Mouse (Mus musculus) layer of hippocampus, adult 9-11 months (tissue): ENCODE results near the gene Dnah12.

Experiments used
- DNase-seq: peaks from one replicate; pipeline ENCODE4 v3.0.0; 2022

Gene Dnah12

GRCm38 (mm10) chr14:26724898-26725297, 31.8 kb downstream of the Dnah12 start:
- DNase-seq = no peak

DNA sequence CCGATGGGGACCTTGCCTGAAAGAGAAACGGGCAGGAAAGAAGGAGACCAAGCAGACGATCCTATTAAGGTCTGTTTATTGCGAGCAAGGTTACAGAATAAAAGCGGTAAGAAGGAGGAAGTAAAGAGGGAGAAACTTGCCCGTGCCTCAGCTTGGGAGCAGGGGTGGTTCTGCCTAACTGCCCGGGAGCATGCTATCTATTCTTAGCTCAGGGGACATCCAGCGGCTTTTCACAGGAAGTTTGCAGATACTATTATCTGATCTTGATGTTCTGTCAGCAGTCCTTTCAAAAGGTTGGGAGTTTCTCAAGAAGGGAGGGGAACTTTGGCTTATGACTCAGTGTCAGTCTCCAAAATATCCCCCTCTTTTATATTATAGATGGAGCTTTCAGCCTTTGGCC, 65.5 kb downstream of the Dnah12 start:
- DNase-seq = peak; percentile 4

GRCm38 (mm10) chr14:26764827-26765226, 71.8 kb downstream of the Dnah12 start:
- DNase-seq = peak; percentile 2

DNA sequence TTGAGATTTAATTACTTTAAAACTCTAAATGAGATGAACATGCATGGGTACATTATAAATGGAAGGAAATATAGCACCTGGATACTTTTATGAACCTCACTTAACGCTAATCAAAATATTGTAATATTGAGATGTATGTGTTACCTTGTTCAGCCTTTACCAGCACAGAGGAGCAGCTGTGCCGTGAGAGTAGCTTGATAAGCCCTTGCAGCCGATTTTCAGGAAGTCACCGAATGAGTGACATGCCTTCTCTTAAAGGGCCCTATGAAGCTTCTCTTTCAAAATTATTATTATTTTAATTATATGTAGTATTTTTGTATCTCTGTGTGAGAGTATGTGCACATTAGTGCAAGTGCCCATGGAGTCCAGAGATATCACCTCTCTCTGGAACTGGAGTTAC, 75.1 kb downstream of the Dnah12 start:
- no peak for DNase-seq

- DNase-seq = no peak
Measured at GRCm38 (mm10) chr14:26773536-26773935, 80.5 kb downstream of the Dnah12 start.

DNA sequence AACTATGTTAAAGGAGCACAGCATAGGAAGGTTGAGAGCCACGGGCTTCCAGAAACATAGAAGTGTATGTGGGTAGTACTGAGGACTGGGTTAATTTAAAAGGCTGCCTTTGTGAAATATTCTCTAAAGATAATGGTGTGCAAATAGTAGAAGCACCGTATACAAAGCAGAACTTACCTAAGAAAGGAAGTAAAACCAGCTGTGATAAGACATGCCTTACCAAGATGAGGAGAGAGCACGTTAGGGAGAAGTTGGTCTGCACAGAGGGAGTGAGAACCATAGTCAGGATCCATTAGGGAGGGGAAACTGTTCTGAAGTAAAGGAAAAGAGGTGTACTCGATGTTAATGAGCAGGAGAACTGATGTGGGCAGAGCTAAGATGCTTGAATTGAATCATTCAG, 90.7 kb downstream of the Dnah12 start:
- no peak for DNase-seq

DNA sequence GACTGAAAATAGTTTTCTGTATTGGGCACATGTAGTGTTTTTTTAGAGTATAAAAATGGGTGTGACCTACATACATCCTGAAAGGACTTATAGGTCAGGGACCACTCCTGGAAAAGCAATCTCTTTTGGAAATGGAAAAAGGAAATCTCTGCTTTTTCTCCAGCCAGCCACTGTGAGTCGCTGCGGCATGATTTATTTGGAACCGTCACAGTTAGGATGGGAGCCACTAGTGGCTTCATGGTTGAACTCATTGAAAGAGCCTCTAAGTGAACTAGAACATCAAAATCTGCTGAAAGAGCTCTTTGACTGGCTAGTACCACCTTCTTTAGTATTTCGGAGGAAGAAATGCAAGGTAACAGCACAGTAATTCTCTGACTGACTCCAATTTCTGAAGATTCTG, 92.6 kb downstream of the Dnah12 start:
- DNase-seq = no peak

DNA sequence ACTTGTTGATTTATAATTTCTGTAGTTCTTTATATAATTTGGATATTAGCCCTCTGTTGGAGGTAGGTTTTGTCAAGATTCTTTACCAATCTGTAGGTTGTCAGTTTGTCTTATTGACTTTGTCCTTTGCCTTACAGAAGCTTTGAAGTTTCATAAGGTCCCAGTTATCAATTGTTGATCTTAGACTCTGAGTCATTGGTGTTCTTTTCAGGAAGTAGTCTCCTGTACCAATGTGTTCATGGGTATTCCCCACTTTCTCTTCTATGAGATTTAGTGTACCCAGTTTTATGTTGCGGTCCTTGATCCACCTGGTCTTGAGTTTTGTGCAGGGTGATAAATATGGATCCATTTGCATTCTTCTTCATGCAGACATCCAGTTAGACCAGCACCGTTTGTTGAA, 101.4 kb downstream of the Dnah12 start:
- no peak for DNase-seq

DNA sequence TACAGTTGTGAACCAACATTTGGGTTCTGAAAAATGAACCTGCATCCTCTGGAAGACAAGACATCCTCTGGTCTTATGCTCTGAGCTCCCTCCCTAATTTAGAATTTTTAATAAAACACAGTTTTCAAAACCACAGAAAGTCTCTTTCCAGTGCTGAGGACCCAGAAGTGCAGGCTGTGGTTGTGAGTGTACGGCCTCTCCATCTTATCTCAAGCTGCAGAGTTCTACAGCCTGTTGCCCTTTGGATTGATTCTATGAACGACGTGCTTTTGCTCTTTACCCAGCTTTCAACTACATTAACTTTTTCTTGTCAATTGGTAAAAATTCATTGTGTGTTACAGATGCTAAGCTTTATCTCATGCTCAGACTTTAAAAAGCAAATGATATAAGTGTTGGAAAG, 105.3 kb downstream of the Dnah12 start:
- no peak for DNase-seq

GRCm38 (mm10) chr14:26799286-26799685, 106.2 kb downstream of the Dnah12 start:
- DNase-seq = no peak

- DNase-seq = no peak
Measured at GRCm38 (mm10) chr14:26805500-26805899, 112.4 kb downstream of the Dnah12 start.

GRCm38 (mm10) chr14:26812734-26813133, 119.7 kb downstream of the Dnah12 start:
- no peak for DNase-seq

DNA sequence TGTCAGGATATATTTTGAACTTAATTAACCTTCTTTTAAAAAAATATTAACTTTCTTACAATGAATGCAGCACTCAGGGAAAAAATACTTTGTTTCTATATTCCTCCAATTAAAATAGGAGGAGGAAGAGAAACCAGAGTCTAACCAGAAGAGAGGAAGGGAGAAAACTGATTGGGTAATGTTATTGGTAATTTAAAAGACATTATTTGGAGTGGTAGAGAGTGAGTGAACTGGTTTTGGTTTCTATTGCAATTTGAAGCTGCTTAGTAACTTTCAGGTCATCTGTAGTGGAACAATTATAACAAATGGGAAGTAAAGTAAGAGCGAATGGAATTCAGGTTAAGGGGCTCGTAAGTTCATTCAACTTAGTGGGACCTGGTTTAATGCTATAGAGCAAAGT, 120.8 kb downstream of the Dnah12 start:
- DNase-seq = no peak

DNA sequence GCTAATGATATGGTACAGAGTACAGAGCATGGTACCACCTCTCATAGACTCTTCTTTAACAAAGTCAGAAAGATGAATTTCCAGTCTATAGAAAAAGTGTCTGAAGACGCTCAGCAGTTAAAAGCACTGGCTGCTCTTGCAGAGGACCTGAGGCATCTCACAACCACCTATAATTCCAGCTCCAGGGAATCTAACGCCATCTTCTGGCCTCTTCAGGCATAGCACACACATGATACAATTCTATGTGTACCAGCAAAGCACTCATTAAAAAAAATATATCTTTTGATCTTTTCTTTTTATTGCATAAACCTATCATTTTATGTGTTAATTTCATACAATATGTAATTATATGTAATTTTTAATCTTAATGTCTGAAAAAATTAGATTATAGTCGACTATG, 121.8 kb downstream of the Dnah12 start:
- no peak for DNase-seq

GRCm38 (mm10) chr14:26816785-26817184, 123.7 kb downstream of the Dnah12 start:
- no peak for DNase-seq

- DNase-seq = no peak
Measured at GRCm38 (mm10) chr14:26826020-26826419, 132.9 kb downstream of the Dnah12 start.

DNA sequence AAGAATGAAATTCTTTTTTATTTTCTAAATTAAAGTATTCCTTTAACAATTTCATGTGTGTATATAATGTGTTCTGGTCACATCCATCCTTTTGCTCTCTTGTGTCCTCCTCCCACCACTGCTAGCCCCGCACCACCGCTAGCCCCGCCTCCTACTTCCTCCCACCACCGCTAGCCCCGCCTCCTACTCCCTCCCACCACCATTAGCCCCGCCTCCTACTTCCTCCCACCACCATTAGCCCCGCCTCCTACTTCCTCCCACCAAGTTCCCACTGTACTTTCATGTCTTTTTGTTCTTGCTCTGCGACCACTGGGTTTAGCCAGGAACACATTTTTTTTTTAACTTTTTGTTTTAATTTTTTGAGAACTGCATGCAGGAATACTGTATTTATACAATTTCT, 160.0 kb downstream of the Dnah12 start:
- no peak for DNase-seq

GRCm38 (mm10) chr14:26854066-26854465, 161.0 kb downstream of the Dnah12 start:
- DNase-seq = no peak

- DNase-seq = no peak
Measured at GRCm38 (mm10) chr14:26858364-26858763, 165.3 kb downstream of the Dnah12 start.

GRCm38 (mm10) chr14:26859024-26859423, 165.9 kb downstream of the Dnah12 start:
- no peak for DNase-seq

GRCm38 (mm10) chr14:26867356-26867755, 174.3 kb downstream of the Dnah12 start:
- no peak for DNase-seq

DNA sequence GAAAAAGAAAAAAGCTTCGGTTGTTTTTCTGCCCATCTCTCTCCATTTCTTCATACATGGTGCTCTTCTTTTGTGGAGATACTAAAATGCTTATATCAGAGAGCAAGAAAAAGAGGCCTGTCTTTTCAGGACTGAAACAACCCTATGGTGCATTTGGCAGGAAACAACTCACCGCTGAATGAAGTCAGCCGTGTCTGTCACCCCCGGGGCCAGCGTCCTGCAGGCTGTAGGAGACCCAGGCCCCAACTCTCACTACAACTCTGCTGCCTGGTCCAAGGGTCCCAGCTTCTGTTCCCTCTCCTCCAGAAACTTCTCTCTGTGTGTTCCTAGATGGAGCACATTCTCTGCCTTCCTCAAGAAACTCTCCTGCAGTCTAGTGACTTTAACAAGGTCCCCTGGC, 175.2 kb downstream of the Dnah12 start:
- no peak for DNase-seq

GRCm38 (mm10) chr14:26878756-26879155, 185.7 kb downstream of the Dnah12 start:
- DNase-seq = no peak

GRCm38 (mm10) chr14:26879976-26880375, 186.9 kb downstream of the Dnah12 start:
- DNase-seq = no peak

DNA sequence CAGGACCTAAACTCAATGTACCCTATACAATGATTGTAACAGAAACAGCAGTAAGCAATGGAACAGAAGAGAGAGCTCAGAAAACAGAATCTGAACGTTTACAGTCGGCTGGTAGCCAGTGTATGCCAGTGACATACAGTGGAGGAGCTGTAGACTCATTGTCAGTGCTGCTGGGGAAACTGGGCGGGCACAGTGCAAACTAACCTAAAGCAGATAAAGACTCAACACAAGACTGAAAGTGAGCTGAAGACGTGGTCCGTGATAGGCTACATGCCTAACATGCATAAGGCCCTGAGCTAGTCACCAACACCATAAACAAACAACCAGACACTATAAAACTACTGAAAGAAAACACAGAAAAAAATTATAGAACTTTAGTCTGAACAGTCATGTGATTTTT, 188.6 kb downstream of the Dnah12 start:
- DNase-seq = no peak

- no peak for DNase-seq
Measured at GRCm38 (mm10) chr14:26887244-26887643, 194.2 kb downstream of the Dnah12 start.
